Mouse (Mus musculus) kidney, postnatal 14 days (tissue): ENCODE measurements at regions not wholly inside any gene's neighbourhood (a gene's known extent, or its start where the extent isn't known, plus 50 kb on each side); places are given as distances from the start of the nearest gene placed in this dataset.

Experiments
- DNase-seq: peaks from one replicate; pipeline ENCODE4 v3.0.0; 2022; ENCODE audit warnings: mixed read lengths

DNA sequence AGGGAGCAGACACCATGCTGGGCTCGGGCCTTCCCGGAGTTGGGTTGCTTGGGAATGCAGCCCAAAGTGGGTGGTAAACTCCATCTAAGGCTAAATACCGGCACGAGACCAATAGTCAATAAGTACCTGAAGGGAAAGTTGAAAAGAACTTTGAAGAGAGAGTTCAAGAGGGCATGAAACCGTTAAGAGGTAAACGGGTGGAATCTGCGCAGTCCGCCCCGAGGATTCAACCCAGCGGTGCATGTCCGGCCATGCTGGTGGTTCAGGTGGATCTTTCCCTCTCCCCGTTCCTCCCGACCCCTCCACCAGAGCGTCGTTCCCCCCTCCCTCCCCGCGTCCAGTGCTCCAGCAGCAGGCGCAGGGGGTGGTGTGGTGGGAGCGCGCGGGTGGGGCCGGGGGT lies 179.1 kb upstream of the Arhgef26 start:
- DNase-seq: peak; percentile 58

- DNase-seq: no peak
Measured at GRCm38 (mm10) chr3:62170647-62171046, 167.5 kb upstream of the Arhgef26 start.

DNA sequence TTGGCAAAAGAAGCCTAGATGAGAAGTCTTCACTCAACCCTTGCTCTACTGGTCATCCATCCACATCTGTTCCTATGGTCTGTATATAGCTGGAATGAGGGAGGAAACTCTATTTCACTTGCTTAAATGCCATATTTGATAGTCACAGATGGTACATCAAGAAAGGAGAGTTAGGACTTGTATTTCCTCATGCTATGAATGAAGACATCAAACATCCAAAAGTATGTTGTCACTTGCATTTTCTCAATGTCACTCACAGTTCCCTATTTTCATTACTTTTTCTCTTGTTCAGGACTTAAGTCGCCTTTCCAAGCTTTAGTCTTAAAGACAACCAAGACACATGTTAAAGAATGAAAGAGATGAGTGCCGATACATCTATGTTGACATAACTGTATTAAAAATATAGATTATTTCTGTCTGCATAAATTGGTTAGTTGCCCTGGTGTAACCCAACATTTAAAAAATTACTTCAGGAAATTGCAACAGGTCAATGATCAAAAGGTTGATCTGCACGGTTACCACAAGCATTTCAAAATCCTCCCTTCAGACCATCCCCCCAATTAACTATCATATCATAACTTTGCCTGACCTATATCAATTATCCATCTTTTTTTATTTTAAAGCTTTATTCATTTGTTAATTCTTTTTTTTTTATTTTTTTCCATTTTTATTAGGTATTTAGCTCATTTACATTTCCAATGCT lies 150.2 kb upstream of the Arhgef26 start:
- DNase-seq: no peak

DNA sequence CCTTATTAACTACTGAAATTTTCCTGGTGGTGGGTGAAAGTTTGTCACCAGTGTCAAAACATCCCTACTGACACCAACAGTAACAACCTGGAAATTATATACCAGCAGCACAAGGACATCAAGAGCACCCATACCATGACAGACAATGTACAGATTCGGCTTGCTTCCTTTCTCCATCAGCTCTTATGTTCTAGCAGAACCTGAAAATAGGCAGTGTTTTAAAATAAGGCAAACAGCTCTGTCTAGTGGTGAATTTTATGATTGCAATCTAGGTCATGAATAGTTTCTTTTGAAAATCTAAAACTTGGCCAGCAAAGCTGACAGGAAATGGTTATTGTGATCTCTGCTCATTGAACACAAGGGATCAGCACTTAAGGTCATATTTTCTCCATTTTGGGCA lies 145.7 kb upstream of the Arhgef26 start:
- DNase-seq: peak; percentile 21

GRCm38 (mm10) chr3:62194421-62194820 lies 143.7 kb upstream of the Arhgef26 start:
- no peak for DNase-seq

GRCm38 (mm10) chr3:62196679-62197078 lies 141.5 kb upstream of the Arhgef26 start:
- no peak for DNase-seq

GRCm38 (mm10) chr3:62215806-62216205 lies 122.3 kb upstream of the Arhgef26 start:
- DNase-seq: peak; percentile 52

DNA sequence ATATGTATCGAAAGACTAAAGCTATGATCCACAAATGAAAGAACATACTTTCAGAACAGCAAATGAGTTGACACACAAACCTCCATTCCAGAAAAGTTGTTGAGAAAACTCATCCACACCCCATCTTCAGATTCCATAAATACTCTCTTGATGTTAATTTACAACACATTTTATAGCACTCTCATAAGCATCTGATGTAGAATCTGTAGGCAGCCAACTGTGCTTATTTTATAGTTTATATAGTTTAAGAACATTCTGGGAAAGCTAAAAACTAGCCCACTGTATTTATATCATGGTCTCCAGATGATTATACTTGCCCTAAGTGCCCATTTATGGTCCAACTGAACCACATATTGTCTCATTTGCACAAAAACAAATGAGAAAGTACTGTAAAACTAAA lies 120.8 kb upstream of the Arhgef26 start:
- DNase-seq: no peak

- DNase-seq: no peak
Measured at GRCm38 (mm10) chr3:62227697-62228096, 110.4 kb upstream of the Arhgef26 start.

DNA sequence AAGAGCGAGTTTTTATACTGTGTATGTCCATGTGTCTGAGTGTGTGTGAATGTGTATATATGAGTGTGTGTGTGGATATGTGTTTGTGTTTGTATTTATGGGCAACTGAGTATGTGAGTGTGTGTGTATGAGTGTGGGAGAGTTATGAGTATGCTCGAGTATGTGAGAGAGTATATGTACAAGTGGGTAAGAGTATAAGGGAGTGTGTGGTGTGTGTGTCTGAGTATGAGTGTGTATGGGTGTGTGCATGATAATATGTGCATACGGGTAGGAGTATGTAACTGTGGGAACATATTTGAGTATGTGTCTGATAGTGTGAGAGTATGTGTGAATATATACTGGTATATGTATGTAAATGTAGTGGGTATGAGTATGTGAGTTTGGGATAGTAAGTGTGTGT lies 110.0 kb upstream of the Arhgef26 start:
- no peak for DNase-seq

DNA sequence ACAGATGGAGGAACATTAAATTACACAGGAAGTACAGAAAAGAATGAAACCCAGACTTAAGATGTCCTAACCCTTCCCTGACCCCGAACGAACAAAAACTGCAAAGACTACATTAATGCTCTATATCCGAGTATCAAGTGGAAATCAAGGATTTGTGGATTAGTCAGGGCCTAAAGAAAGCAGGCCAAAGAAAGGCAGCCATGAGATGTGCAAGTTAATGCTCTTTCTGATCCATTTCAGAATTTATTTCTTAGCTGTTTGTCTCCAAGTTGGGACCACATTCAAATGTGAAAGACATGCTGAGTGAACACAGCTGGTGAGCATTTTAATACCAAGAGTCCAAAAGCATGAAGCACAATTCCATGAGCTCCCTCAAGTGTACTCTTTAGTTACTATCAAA lies 97.1 kb upstream of the Arhgef26 start:
- DNase-seq: peak; percentile 27

- DNase-seq: no peak
Measured at GRCm38 (mm10) chr3:62271703-62272102, 66.4 kb upstream of the Arhgef26 start.

DNA sequence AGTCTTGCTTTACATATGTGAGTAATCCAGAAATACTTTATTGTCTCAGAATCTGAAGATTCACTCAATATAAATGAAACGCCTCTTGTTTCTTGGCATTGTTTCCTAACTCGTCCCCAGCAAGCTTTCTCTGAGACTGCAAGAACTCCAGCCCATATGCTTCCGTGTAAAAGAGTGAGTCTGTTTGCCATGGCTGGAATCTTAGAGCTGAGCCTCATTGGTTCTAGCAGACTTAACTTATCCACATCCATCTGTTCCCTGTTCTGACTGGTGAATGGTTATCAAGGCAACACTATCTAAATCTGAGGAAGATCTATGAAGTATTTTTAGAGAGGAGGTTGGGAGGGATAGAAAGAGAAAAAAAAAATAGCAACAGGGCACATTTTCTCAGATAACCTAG lies 59.9 kb upstream of the Arhgef26 start:
- no peak for DNase-seq

DNA sequence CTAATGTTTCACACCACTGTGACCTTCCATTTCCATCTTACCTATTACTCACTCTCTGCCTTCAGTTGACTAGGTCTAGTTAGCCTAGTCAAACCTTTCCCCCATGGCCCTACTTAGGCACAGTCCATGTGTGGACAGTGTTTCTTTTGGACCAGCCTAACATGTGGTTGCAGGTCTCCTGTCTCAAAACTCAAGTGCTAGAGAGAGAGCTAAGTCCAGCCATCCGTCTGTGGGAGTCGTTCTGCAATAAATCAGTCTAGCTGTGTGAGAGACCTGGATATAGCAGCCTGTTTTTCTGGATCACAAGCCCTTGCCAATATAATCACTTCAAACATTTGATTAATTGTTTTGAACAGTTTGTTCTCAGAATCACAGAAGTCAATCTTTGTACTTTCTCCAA lies 57.2 kb upstream of the Arhgef26 start:
- no peak for DNase-seq
